Mouse (Mus musculus) embryonic fibroblast, embryonic 13.5 days (primary cell): ENCODE measurements around the gene Tceanc2.

ENCODE experiments used
- CTCF ChIP-seq: IDR thresholded peaks from 2 replicates; pipeline ENCODE4 v1.5.1; 2011; ENCODE audit warnings: mild to moderate bottlenecking, control low read depth, low read length, moderate library complexity, borderline replicate concordance; ENCODE audit not compliant: insufficient read depth
- POLR2A ChIP-seq: IDR thresholded peaks from 2 replicates; pipeline ENCODE4 v1.6.1; 2011; ENCODE audit warnings: low read depth, mild to moderate bottlenecking, control low read depth, low read length, moderate library complexity

DNA sequence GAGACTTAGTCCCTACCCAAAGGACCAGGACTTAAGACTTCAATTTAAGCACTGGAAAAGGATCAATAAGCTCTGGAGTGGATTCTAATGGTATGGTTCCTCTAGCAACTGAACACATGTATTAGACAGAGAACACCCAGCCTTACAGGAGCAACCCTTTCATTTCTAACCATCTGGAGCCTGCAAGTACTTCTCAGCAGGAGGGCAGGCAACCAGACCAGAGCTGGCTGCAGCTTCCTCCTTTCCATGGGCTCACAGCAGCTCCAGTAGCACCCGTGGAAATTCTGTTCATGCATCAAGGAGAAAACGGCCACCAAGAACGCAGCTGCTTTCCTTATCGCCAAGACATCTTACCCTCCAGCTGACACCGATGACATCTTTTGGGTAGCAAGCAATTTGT is 43.3 kb downstream of the Tceanc2 start:
- no peak for TF ChIP-seq CTCF
- no peak for TF ChIP-seq POLR2A
